Mouse (Mus musculus) gastrocnemius, adult 2 months (tissue): ENCODE data around the gene Morc3. TPM values are rescaled to one million over a fixed set of nuclear protein-coding genes. Genes with fewer than 3 reads are reported as not detected.
A peak's percentile ranks its signal among the peaks of the same experiment; 100 is the strongest.

Experiments used
- DNase-seq: peaks from one replicate; pipeline ENCODE4 v3.0.0; 2022
- H3K27ac ChIP-seq: fragments of 200-600 bp; 2 replicates; pipeline ENCODE4 v1.8.1; 2022; ENCODE audit warnings: mild to moderate bottlenecking
- H3K4me3 ChIP-seq: fragments of 200-600 bp; 2 replicates; pipeline ENCODE4 v1.8.1; 2022; ENCODE audit warnings: mild to moderate bottlenecking, moderate library complexity
- CTCF ChIP-seq: fragments of 200-600 bp; IDR thresholded peaks from 2 replicates; pipeline ENCODE4 v1.8.1; 2022; ENCODE audit warnings: antibody characterized with exemption, mild to moderate bottlenecking, moderate library complexity
- intact Hi-C: fragments of 180-260 bp; cut with DNase I; formaldehyde crosslinking; loops from one replicate; pipeline ENCODE4 v1.15.1; 2025
- total RNA-seq, 2 experiments: library from RNA; stranded (reverse); gene quantifications; 2 replicates each; pipeline ENCODE4 v1.2.3; 2021

Gene Morc3
- total RNA-seq, 2 experiments from 2014 or later = 10.2 to 14.1 TPM

DNA sequence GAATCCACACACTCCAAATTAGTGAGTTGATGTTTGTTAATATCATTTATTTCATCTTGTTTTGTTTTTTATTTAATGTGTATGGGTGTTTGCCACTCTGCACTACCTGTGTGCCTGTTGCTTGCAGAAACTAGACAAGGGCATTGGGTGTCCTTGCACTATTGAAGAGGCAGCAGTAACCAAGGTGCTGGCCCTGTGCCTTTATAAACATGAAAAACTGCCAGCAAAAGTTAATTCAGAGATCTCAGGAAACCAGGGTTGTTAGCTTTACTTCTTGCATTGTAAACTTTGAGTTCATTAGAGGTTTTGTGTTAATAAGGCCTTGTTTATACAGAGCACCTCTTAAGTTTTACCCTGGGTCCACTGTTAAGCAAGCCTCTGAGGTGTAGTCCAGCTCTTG, 28.8 kb downstream of the Morc3 start:
- no peak overlapping the region for H3K27ac ChIP-seq
- TF ChIP-seq CTCF = no peak
- no peak overlapping the region for H3K4me3 ChIP-seq
- intact Hi-C loops = no loop called here
- no peak for DNase-seq

DNA sequence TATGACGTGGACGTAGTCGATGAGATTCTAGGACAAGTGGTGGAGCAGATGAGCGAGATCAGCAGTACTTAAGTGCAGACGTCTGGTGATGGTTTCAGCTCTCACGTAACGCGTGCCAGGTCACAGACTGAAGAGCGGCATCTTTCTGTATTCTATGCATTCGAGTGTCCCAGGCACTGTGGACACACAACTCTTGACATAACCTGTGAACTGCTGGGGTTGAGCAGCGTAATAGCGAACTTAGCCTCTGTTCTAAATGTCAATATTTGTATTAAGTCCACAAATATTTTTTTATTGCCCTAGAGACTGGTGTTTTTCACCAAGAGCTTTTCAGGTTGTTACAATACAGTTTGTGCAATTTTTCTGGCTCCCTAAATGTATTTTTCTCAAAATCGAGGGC, 42.9 kb downstream of the Morc3 start:
- no peak for TF ChIP-seq CTCF
- no peak overlapping the region for H3K27ac ChIP-seq
- no peak overlapping the region for H3K4me3 ChIP-seq
- intact Hi-C loops = no loop called here
- no peak for DNase-seq

DNA sequence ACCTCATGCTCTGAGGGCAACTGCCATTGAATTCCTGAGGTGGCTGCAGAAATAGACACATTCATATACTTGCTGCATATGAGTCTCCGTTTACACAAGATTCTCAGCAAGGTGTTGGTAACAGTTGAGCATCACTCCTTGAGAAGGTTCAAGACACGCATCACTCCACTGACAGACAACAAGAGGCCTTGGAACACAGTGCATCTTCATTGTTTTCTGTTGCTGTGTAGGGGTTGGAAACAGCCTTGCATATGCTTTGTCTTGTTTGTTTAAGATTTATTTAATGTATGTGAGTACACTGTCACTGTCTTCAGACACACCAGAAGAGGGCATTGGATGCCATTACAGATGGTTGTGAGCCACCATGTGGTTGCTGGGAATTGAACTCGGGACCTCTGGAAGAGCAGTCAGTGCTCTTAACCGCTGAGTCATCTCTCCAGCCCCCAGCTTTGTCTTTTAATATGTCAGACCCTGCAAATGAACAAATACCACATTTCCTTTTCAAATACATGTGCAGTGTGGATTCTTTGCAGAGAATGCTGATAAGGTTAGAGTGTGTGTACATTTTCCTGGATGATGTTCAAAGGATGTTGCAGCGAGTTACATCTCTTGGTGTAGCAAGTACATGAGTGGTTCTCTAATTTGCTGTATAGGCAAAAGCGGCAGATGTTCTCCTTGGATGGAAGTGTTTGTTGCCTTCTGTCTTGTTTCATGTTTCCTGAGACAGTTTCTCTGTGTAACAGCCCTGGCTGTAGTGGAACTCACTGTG, 45.9 kb downstream of the Morc3 start:
- Histone ChIP-seq H3K4me3 (no peak overlapping the region), H3K27ac (no peak overlapping the region)
- TF ChIP-seq CTCF = no peak
- no peak for DNase-seq
- intact Hi-C loops = no loop called here

DNA sequence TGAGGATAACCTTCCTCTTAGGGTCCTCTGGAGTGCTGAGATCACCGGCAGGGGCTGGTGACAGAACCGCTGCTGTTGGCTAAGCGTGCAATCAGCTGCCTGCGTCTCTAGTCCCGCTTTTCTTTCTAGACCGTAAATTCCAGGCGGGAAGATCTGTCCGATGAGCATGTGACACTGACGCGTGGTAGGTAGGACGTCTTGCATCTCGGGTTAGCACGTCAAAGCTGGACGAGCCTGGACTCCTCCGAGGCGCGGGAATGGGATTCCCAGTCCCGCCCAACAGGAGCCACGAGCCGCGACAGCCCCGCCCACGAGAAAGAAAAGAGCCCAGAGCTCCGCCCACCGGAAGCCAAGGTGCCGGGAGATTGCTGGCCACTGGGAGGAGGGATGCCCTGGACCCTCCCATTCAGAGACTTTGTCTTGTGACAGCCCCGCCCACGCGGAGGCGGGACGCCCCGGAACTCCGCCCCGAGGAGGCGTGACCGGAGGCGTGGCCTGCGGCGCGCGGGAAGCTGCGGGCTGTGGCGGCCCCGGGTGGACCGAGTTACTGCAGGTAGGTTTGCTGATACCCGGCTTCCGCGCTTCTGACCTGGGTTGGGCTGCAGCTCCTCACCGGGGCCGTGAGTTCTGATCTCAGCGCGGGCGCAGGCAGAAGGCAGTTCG, 51.6 kb downstream of the Morc3 start, which contains the start of gene Chaf1b:
Gene Chaf1b, plus strand, starts transcription at position 479 of the 663 bp plus-strand sequence.
- peak within 1 kb of the TSS; percentile 32; the same call in 1 of the 2 replicates for H3K27ac ChIP-seq
- intact Hi-C loops = loop anchor here (5.0 kb wide), 1 partner anchor 46 kb away; no protein-coding TSS in a partner anchor
- TF ChIP-seq CTCF = peak; percentile 14; the same call in 1 of the 2 replicates

DNA sequence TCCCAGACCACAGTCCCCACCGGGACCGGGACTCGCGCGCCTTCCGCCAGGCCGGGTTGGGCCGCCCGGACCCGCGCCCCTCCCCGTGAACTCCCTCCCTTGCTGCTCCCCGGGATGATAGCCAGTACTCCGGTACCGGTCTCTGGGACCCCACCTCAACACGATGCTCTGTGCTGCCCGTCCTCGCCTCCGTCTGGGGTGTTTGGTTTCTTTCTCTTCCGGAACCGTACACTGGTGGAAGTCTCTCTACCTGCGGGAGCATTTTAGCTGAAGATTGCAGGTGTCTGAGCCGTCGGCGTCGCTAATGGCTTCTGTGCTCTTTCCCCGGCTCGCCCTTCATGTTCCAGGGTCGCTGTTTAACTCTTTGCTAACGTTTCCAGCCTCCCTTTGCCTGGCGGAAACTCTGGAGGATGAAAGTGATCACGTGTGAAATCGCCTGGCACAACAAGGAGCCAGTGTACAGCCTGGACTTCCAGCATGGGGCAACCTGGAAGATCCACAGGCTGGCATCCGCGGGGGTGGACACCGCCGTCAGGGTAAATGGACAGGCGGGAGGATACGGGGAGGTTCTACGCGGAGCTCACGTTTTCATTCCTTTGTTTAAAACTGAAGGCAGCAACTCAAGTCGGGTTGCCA, 52.3 kb downstream of the Morc3 start:
- H3K4me3 ChIP-seq = peak overlapping the region; percentile 94
- intact Hi-C loops = loop anchor here (5.0 kb wide), 1 partner anchor 47 kb away; no protein-coding TSS in a partner anchor
- TF ChIP-seq CTCF = no peak
- peak overlapping the region; percentile 32; the same call in 1 of the 2 replicates for H3K27ac ChIP-seq
- DNase-seq = no peak

More for the DNA sequence above, 51.6 kb downstream of the Morc3 start, which contains the start of gene Chaf1b:
- DNase-seq = peak; percentile 95
- H3K4me3 ChIP-seq = peak within 1 kb of the TSS; percentile 94

DNA sequence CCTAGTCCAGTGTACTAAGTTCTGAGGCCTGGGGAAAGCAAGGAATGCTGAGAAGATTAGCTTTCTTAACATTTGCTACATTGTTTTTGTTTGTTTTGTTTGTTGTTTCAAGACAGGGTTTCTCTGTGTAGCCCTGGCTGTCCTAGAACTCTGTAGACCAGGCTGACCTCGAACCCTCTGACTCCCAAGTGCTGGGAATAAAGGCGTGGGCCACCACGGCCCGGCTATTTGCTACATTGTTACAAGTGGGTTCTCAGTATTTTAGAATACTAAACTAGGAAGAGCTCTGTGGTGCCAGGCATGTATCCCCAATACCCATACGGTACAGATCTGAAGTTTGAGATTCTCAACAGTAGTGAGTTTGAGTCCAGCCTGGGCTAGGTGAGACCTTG, 52.8 kb downstream of the Morc3 start:
- intact Hi-C loops = loop anchor here (5.0 kb wide), 1 partner anchor 47 kb away; no protein-coding TSS in a partner anchor
- Histone ChIP-seq H3K27ac (no peak overlapping the region), H3K4me3 (peak overlapping the region; percentile 94)
- DNase-seq = no peak
- TF ChIP-seq CTCF = no peak

DNA sequence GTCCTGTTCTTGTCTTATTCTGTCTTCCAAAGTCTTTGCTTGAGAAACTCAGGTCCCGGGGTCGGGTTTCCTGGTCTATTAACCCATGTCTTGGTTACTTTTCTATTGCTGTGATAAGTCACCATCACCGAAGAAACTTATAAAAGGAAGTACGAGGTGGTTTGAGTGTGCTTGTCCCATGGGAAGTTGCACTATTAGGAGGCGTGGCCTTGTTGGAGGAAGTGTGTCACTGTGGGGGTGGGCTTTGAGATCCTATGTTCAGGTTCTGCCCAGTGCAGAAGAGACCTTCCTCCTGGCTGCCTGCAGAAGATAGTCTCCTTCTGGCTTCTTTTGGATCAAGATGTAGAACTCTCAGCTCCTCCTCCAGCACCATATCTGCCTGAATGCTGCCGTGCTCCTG, 56.6 kb downstream of the Morc3 start:
- no peak overlapping the region for H3K4me3 ChIP-seq
- H3K27ac ChIP-seq = no peak overlapping the region
- no peak for DNase-seq
- intact Hi-C loops = no loop called here
- no peak for TF ChIP-seq CTCF

DNA sequence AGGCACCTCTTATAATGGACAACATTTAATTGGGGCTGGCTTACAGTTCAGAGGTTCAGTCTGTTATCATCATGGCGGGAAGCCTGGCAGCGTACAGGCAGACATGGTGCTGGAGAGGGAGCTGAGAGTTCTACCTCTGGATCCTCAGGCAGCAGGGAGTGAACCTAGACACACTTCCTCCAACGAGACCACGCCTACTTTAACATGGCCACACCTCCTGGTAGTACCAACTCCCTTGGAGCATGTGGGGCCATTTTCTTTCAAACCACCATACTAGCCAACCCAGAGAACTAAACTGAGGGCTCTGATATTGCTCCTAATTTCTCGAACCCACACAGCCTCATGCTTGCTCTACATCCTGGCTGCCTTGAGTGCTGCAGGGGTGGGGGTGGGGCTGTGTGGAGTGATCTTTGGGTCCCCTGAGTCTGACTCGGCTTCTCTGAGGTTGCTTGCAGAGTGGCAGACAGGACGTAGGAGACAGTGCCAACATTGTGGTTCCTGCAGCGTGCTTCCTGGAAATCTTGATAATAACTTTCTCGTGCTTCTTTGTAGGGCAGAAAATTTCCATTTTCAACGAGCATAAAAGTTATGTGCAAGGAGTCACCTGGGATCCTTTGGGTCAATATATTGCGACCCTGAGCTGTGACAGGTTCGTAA, 59.2 kb downstream of the Morc3 start:
- DNase-seq = no peak
- no peak overlapping the region for H3K4me3 ChIP-seq
- intact Hi-C loops = no loop called here
- no peak overlapping the region for H3K27ac ChIP-seq
- no peak for TF ChIP-seq CTCF

DNA sequence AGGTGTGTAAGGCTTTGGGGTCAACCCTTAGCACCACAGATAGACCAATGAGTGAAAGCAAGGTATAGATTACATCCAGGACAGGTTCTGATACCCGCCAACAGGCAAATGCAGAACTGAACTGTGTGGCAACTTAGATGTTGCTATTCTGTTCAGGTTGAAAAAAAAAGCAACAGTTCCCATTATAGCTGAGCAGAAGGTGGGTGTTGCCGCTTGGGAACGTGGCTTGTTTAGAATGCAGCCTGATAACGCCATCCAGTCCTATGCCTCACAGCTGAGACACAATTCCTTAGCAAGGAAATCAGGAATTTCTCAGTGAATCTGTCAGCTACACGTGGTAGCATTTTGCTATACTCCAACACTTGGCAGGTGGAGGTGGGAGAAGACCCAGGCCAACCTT, 61.4 kb downstream of the Morc3 start:
- no peak overlapping the region for H3K4me3 ChIP-seq
- intact Hi-C loops = no loop called here
- no peak for TF ChIP-seq CTCF
- no peak for DNase-seq
- no peak overlapping the region for H3K27ac ChIP-seq

DNA sequence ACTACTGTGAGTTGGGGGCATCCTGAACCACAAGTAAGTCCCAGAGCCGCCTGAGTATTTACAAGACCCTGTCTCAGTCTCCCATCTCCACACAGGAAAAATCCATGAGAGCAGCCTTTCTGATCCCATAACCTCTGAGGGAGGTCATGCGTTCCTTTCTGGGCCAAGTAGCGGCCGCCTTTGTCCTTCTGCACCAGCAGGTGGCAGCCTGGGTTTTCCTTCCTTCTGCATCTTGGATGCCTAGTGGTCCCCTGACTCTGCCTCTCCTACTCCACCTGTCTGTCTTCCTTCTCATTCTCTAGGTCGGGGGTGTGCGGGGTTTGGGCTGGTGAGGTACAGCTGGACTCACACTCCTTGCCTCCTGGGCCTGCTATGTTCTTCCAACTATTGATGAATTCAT, 71.1 kb downstream of the Morc3 start:
- intact Hi-C loops = no loop called here
- no peak for DNase-seq
- H3K4me3 ChIP-seq = no peak overlapping the region
- no peak for TF ChIP-seq CTCF
- H3K27ac ChIP-seq = no peak overlapping the region

DNA sequence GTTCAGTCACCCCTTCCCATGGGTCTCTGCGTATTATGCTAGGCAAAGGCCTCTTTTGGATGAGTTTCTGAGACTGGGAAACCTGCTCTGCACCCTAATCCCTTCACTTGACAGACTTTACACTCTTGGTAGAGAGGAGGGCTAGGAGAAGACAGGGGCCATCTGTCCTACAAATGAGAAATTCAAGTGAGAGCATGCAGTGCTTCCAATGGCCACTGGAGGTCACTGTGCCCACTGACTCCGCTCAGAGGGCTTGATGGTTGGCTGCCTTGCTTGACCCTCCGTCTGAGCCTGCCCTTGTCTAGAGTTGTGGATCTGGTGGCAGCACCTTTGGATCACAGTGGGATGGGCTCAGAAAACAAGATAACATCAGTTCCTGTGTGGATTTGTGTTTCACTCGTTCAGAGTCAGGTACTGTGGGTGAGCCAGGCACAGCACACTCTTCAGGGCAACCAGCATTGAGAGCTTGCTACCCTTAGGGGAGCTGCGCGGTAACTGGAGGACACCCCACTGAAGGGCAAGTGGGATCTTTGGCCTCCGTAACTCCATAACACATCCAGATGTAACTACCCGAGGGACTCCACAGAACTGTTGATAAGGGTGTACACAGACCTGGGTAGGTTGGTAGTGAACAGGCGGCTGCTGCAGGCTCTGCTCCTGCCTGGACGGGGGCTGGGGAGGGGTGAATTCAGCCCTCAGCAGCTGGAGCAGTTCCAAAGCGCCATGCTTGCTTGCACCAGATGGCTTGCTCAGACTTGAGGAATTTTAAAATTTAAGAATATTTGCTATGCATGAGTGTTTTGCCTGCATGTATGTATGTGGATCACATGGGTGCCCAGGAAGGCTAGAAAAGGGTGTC, 74.5 kb downstream of the Morc3 start:
- H3K4me3 ChIP-seq = no peak overlapping the region
- no peak overlapping the region for H3K27ac ChIP-seq
- peak; percentile 98 for TF ChIP-seq CTCF
- intact Hi-C loops = no loop called here
- peak; percentile 60 for DNase-seq

DNA sequence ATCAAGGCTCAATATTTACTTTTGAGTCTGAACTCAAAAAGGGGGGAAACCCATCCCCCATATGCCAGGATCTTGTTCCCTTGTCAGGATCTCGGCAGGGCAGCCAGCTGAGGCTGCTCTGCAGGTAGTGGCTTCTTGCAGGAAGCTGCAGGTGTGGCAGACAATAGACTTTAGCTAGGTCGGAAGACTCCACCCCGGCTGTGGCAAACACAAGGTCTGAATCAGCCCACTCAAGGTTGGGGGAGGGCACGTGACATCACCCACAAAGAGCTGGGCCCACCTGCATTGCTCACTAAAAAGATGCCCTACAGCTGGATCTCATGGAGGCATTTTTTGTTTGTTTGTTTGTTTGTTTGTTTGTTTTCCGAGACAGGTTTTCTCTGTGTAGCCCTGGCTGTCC, 75.8 kb downstream of the Morc3 start:
- TF ChIP-seq CTCF = no peak
- Histone ChIP-seq H3K27ac (no peak overlapping the region), H3K4me3 (no peak overlapping the region)
- intact Hi-C loops = no loop called here
- DNase-seq = no peak
